Mouse (Mus musculus) liver, postnatal 0 days (tissue): ENCODE results near the gene M6pr. TPM values are rescaled to one million over a fixed set of nuclear protein-coding genes. Genes with fewer than 3 reads are reported as not detected.

ENCODE experiments used
- ATAC-seq: fragments of 200-750 bp; cut with Nextera tagmentation; 2 replicates; pipeline ENCODE4 v1.8.0; 2017; ENCODE audit warnings: mild to moderate bottlenecking, moderate library complexity
- DNase-seq: peaks from one replicate; pipeline ENCODE4 v3.0.0-alpha.2; 2016
- H3K27ac ChIP-seq: fragments of 300-500 bp; sonication (generic); 2 replicates; pipeline ENCODE4 v1.5.1; 2014; ENCODE audit warnings: antibody characterized with exemption, moderate library complexity, mild to moderate bottlenecking, low read depth
- H3K27me3 ChIP-seq: fragments of 300-500 bp; sonication (generic); 2 replicates; pipeline ENCODE4 v1.6.1; 2014; ENCODE audit warnings: low read length, control low read depth, mixed read lengths; ENCODE audit not compliant: insufficient read depth
- H3K36me3 ChIP-seq: fragments of 300-500 bp; sonication (generic); replicated peaks from 2 replicates; pipeline ENCODE4 v1.6.1; 2014; ENCODE audit warnings: mild to moderate bottlenecking, control low read depth, low read length, moderate library complexity, mixed read lengths; ENCODE audit not compliant: insufficient read depth
- H3K4me1 ChIP-seq: fragments of 300-500 bp; sonication (generic); 2 replicates; pipeline ENCODE4 v1.6.1; 2014; ENCODE audit warnings: antibody characterized with exemption, mild to moderate bottlenecking, control low read depth; ENCODE audit not compliant: insufficient read depth
- H3K4me2 ChIP-seq: fragments of 300-500 bp; sonication (generic); 2 replicates; pipeline ENCODE4 v1.6.1; 2014; ENCODE audit warnings: low read depth, mild to moderate bottlenecking, low read length, moderate library complexity, mixed read lengths
- H3K4me3 ChIP-seq: fragments of 300-500 bp; sonication (generic); 2 replicates; pipeline ENCODE4 v1.5.1; 2014; ENCODE audit warnings: low read depth, low read length
- H3K9ac ChIP-seq: fragments of 300-500 bp; sonication (generic); replicated peaks from 2 replicates; pipeline ENCODE4 v1.6.1; 2014; ENCODE audit warnings: mild to moderate bottlenecking, moderate library complexity
- H3K9me3 ChIP-seq: fragments of 300-500 bp; sonication (generic); 2 replicates; pipeline ENCODE4 v1.6.1; 2016; ENCODE audit warnings: mild to moderate bottlenecking, control low read depth, low read length, mixed read lengths
- CTCF ChIP-seq: sonication (generic); IDR thresholded peaks from 2 replicates; pipeline ENCODE4 v1.5.1; 2016; ENCODE audit warnings: antibody characterized with exemption, low read depth
- EP300 ChIP-seq: IDR thresholded peaks from 2 replicates; pipeline ENCODE4 v1.6.1; 2016; ENCODE audit warnings: antibody characterized with exemption, low read depth, mild to moderate bottlenecking
- WGBS: fragments of 180-500 bp; shearing (Covaris S2); extraction: QIAGEN DNeasy Blood & Tissue Kit; methylation state at CpG from one replicate; pipeline ENCODE4 v1.1.7; 2014; ENCODE audit not compliant: insufficient replicate concordance; 5-methylcytosine and 5-hydroxymethylcytosine counted together
- polyA plus RNA-seq: library from polyadenylated mRNA; unstranded; fragments of >200 nt; fragmentation: Nextera tagmentation; extraction: Ambion mirVana; gene quantifications from 2 replicates; pipeline ENCODE4 v1.2.1, GENCODE M21; 2015

Gene M6pr
- polyA plus RNA-seq, 1 experiment from 2014 or later: 80.3 TPM

- Histone ChIP-seq H3K27me3 (no peaks in the 10 kb centered on the region), H3K4me2 (no peak overlapping the region), H3K9ac (no peak overlapping the region), H3K4me3 (no peak overlapping the region), H3K27ac (no peak overlapping the region), H3K4me1 (no peaks in the 10 kb centered on the region), H3K9me3 (no peaks in the 10 kb centered on the region), H3K36me3 (no peaks in the 10 kb centered on the region)
- DNase-seq: no peak
- WGBS: 55% methylated on average over 9 of the region's 9 CpGs
- no peak for TF ChIP-seq CTCF
- TF ChIP-seq EP300: no peak
- no peak for ATAC-seq
Observed at GRCm38 (mm10) chr6:122355909-122356308, 47.4 kb downstream of the M6pr start.

DNA sequence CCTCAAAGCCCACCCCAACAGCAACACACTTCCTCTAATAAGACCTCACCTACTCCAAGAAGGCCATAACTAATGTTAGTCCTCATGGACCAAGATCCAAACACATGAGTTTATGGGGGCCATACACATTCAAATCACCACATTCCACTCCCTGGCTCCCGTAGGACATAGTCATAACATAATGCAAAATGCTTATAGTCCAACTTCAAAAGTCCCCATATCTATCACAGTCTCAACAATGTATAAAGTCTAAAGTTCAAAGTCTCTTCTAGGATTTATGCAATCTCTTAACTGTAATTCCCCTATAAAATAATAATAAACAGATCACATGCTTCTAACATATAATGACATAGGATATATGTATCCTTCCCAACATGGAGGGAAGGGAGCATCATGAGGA, 48.6 kb downstream of the M6pr start:
- TF ChIP-seq CTCF (no peak), EP300 (no peak)
- Histone ChIP-seq H3K27ac (no peak overlapping the region), H3K4me2 (no peak overlapping the region), H3K4me1 (no peaks in the 10 kb centered on the region), H3K9ac (no peak overlapping the region), H3K4me3 (no peak overlapping the region), H3K9me3 (no peaks in the 10 kb centered on the region), H3K27me3 (no peaks in the 10 kb centered on the region), H3K36me3 (no peaks in the 10 kb centered on the region)
- DNase-seq (no peak), ATAC-seq (no peak)
- 74% methylated on average over 1 of the region's 1 CpGs for WGBS

- Histone ChIP-seq H3K9me3 (no peaks in the 10 kb centered on the region), H3K4me3 (no peak overlapping the region), H3K27ac (no peak overlapping the region), H3K4me2 (no peak overlapping the region), H3K4me1 (no peaks in the 10 kb centered on the region), H3K27me3 (no peaks in the 10 kb centered on the region), H3K36me3 (no peaks in the 10 kb centered on the region), H3K9ac (no peak overlapping the region)
- no peak for TF ChIP-seq CTCF
- TF ChIP-seq EP300: no peak
- WGBS: 43% methylated on average over 3 of the region's 3 CpGs
- no peak for DNase-seq
- no peak for ATAC-seq
Observed at GRCm38 (mm10) chr6:122365706-122366105, 57.2 kb downstream of the M6pr start.

DNA sequence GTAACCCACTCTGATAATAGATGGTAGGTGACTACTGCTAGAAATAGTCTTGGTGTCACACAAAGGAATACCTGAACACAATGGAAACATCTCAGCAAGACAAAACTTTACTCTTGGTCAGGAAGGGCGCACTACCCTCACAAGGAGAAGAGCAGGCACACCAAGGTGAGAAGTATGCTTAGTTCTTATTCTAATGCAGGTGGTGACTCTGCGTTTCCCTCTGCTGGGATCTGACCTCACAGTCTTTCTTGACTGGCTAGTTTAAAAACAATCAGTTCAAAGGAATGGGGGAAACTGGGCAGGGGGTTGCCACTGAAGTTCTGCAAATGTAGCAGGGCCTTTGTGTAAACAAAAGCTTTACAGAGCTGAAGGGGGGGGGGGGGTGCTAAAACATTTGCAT, 57.8 kb downstream of the M6pr start:
- no peak for ATAC-seq
- H3K27ac ChIP-seq: no peak overlapping the region
- H3K4me1 ChIP-seq: no peaks in the 10 kb centered on the region
- H3K36me3 ChIP-seq: no peaks in the 10 kb centered on the region
- H3K9me3 ChIP-seq: no peaks in the 10 kb centered on the region
- no peak overlapping the region for H3K4me3 ChIP-seq
- H3K4me2 ChIP-seq: no peak overlapping the region
- no peak for DNase-seq
- no peak for TF ChIP-seq EP300
- no peak for TF ChIP-seq CTCF
- WGBS: 55% methylated on average over 2 of the region's 2 CpGs
- no peak overlapping the region for H3K9ac ChIP-seq
- no peaks in the 10 kb centered on the region for H3K27me3 ChIP-seq

- ATAC-seq: no peak
- no peaks in the 10 kb centered on the region for H3K36me3 ChIP-seq
- H3K27ac ChIP-seq: no peak overlapping the region
- H3K4me3 ChIP-seq: no peak overlapping the region
- no peaks in the 10 kb centered on the region for H3K9me3 ChIP-seq
- no peaks in the 10 kb centered on the region for H3K27me3 ChIP-seq
- H3K4me1 ChIP-seq: no peaks in the 10 kb centered on the region
- no peak overlapping the region for H3K9ac ChIP-seq
- no peak for DNase-seq
- TF ChIP-seq EP300: no peak
- TF ChIP-seq CTCF: no peak
- 44% methylated on average over 3 of the region's 3 CpGs for WGBS
- no peak overlapping the region for H3K4me2 ChIP-seq
Observed at GRCm38 (mm10) chr6:122366976-122367375, 58.5 kb downstream of the M6pr start.

Other genes starting within 250 kb of the M6pr start
- not detected in 2 replicates for gene Klrg1, start 25.8 kb upstream of the M6pr start, polyA plus RNA-seq
- gene Phc1, start 31.8 kb downstream of the M6pr start, polyA plus RNA-seq: 1.2 and 1.4 TPM in 2 replicates
- gene Rimklb, start 190.0 kb downstream of the M6pr start, polyA plus RNA-seq: 0.34 TPM in 1 of 2 replicates, not detected in the other
- 0.55 and 2.5 TPM in 2 replicates for gene Mfap5, start 197.1 kb downstream of the M6pr start, polyA plus RNA-seq
- gene Aicda, start 245.1 kb downstream of the M6pr start, polyA plus RNA-seq: 0.06 TPM in 1 of 2 replicates, not detected in the other